Mouse (Mus musculus): ENCODE measurements around the gene Aebp2. TPM values are rescaled to one million over a fixed set of nuclear protein-coding genes. Genes with fewer than 3 reads are reported as not detected.
"Not testable (repeated sequence)": the region's sequence is repeated elsewhere in the genome, so short reads cannot be mapped to it uniquely, and the experiment has no call there.

Aebp2 gene
- polyA plus RNA-seq, 1 experiment from 2014 or later: 11.3 TPM

DNA sequence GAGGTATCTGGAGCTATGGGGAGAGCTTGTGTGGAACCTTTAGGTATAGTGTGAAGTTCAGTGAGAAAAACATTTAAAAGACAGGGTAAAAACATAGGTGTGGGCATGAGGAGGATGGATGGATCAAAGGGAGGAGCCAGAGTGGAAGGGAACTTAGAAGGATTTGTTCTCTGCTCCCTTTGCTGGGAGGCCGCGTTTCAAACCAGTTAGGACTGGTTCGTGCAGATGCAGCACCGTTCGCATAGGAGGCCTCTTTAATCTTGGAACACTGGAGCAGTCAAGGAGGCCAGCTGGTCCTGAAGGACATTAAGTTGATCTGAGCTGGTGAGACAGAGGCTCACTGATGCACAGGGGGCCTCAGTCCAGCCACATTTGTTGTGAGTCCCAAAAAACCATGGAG is 23.1 kb upstream of the Aebp2 start:
- H3K27ac ChIP-seq (replicated peaks in 1 of 2; ENCODE audit: control insufficient read depth in 1 of 2, insufficient read depth in 1 of 2, low read depth in 2 of 2, low read length in 2 of 2): no peak overlapping the region
- H3K9me3 ChIP-seq (ENCODE audit: control insufficient read depth, low read length): no peaks in the 10 kb centered on the region
- H3K27me3 ChIP-seq (ENCODE audit: control insufficient read depth, insufficient read depth, low read length): no peaks in the 10 kb centered on the region
- H3K4me1 ChIP-seq (ENCODE audit: control insufficient read depth in 2 of 2, insufficient read depth in 2 of 2, low read length in 2 of 2): no peaks in the 10 kb centered on the region
- H3K9ac ChIP-seq (ENCODE audit: low read length): no peak overlapping the region
- no peak for ATAC-seq (ENCODE audit: insufficient number of reproducible peaks, insufficient read depth, low FRiP score, low read depth)
- 88% methylated on average over 5 of the region's 5 CpGs for WGBS
- H3K36me3 ChIP-seq (ENCODE audit: control insufficient read depth, insufficient read depth, low read length): peaks cover 30% of the 10 kb centered on the region
- no peak overlapping the region for H3K4me3 ChIP-seq (ENCODE audit: control insufficient read depth in 1 of 2, insufficient read depth in 1 of 2, low read depth in 1 of 2, low read length in 2 of 2)
- H3K4me2 ChIP-seq (ENCODE audit: low read length): no peak overlapping the region

DNA sequence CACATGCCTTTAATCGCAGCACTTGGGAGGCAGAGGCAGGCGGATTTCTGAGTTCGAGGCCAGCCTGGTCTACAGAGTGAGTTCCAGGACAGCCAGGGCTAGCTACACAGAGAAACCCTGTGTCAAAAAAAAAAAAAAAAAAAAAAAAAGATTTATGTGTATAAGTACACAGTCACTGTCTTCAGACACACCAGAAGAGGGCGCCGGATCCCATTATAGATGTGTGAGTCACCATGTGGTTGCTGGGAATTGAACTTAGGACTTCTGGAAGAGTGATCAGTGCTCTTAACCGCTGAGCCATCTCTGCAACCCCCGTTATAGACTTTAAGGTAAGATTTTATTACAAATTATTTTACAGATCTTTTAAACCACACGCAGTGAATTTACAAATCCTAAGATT is 21.8 kb upstream of the Aebp2 start:
- H3K4me2 ChIP-seq (ENCODE audit: low read length); H3K4me3 ChIP-seq (ENCODE audit: control insufficient read depth in 1 of 2, insufficient read depth in 1 of 2, low read depth in 1 of 2, low read length in 2 of 2); H3K9ac ChIP-seq (ENCODE audit: low read length); H3K9me3 ChIP-seq (ENCODE audit: control insufficient read depth, low read length); H3K27ac ChIP-seq (replicated peaks in 1 of 2; ENCODE audit: control insufficient read depth in 1 of 2, insufficient read depth in 1 of 2, low read depth in 2 of 2, low read length in 2 of 2); H3K4me1 ChIP-seq (ENCODE audit: control insufficient read depth in 2 of 2, insufficient read depth in 2 of 2, low read length in 2 of 2); ATAC-seq (ENCODE audit: insufficient number of reproducible peaks, insufficient read depth, low FRiP score, low read depth); H3K27me3 ChIP-seq (ENCODE audit: control insufficient read depth, insufficient read depth, low read length): not testable (repeated sequence)
- peaks cover 21% of the 10 kb centered on the region for H3K36me3 ChIP-seq (ENCODE audit: control insufficient read depth, insufficient read depth, low read length)
- 92% methylated on average over 8 of the region's 8 CpGs for WGBS

DNA sequence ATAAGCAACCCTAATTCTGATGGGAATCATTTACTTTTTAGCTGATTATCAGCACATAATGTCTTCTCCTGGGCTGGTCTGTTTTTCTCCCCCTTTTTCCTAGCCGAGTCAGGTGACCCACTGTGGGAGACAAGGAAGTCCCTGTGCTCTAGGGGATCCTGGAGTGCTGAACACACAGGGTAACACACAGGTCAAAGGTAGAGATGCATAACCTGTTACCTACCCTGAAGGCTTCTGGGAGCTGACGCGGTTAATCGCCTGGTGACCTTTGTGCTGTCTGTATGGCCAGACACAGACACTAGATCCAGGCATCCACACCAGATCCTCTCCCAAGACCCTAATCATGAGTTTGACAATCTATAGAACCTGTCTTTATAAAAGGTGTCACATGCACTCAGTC is 21.3 kb upstream of the Aebp2 start:
- Histone ChIP-seq H3K27me3 (ENCODE audit: control insufficient read depth, insufficient read depth, low read length) (no peaks in the 10 kb centered on the region), H3K9ac (ENCODE audit: low read length) (no peak overlapping the region), H3K4me1 (ENCODE audit: control insufficient read depth in 2 of 2, insufficient read depth in 2 of 2, low read length in 2 of 2) (no peaks in the 10 kb centered on the region), H3K4me2 (ENCODE audit: low read length) (no peak overlapping the region), H3K36me3 (ENCODE audit: control insufficient read depth, insufficient read depth, low read length) (peaks cover 16% of the 10 kb centered on the region), H3K9me3 (ENCODE audit: control insufficient read depth, low read length) (no peaks in the 10 kb centered on the region), H3K27ac (replicated peaks in 1 of 2; ENCODE audit: control insufficient read depth in 1 of 2, insufficient read depth in 1 of 2, low read depth in 2 of 2, low read length in 2 of 2) (no peak overlapping the region), H3K4me3 (ENCODE audit: control insufficient read depth in 1 of 2, insufficient read depth in 1 of 2, low read depth in 1 of 2, low read length in 2 of 2) (no peak overlapping the region)
- 95% methylated on average over 4 of the region's 4 CpGs for WGBS
- ATAC-seq (ENCODE audit: insufficient number of reproducible peaks, insufficient read depth, low FRiP score, low read depth): no peak

DNA sequence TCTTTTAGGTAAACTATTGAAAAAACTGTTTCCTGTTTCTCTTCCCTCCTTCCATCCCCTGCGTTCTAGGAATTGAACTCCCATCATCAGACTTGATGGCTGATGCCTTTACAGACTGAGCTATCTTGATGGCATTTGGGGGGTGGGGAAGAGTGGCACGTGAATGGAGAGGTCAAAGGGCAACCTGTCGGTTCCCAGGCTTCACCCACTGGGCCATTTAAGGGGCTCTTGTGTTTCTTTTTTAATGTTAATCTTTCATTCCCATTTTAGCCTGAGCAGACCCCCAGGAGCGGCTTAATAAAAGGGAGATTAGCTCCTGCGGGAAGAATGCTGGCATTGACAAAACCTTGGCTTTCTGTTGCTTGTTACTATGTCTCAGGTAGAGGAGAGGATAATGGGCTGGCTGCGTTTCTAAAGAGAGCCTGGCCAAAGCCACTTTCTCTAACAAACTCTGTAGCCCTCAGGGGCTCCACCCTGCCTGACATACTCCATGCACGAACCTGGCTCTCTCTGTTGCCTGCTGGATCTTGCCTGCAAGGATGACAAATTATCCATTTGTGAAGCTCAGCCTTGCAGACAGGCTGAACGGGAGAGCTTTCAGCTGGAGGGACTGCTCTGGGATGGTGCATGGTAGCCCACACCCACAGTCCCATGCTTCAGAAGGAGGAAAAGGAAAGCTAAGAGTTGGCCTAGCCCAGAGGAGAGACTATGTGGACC is 19.1 kb upstream of the Aebp2 start:
- ATAC-seq (ENCODE audit: insufficient number of reproducible peaks, insufficient read depth, low FRiP score, low read depth): no peak
- H3K4me3 ChIP-seq (ENCODE audit: control insufficient read depth in 1 of 2, insufficient read depth in 1 of 2, low read depth in 1 of 2, low read length in 2 of 2): no peak overlapping the region
- H3K4me2 ChIP-seq (ENCODE audit: low read length): no peak overlapping the region
- no peaks in the 10 kb centered on the region for H3K36me3 ChIP-seq (ENCODE audit: control insufficient read depth, insufficient read depth, low read length)
- no peak overlapping the region for H3K27ac ChIP-seq (replicated peaks in 1 of 2; ENCODE audit: control insufficient read depth in 1 of 2, insufficient read depth in 1 of 2, low read depth in 2 of 2, low read length in 2 of 2)
- H3K9ac ChIP-seq (ENCODE audit: low read length): no peak overlapping the region
- no peaks in the 10 kb centered on the region for H3K9me3 ChIP-seq (ENCODE audit: control insufficient read depth, low read length)
- no peaks in the 10 kb centered on the region for H3K27me3 ChIP-seq (ENCODE audit: control insufficient read depth, insufficient read depth, low read length)
- H3K4me1 ChIP-seq (ENCODE audit: control insufficient read depth in 2 of 2, insufficient read depth in 2 of 2, low read length in 2 of 2): no peaks in the 10 kb centered on the region
- WGBS: 29% methylated on average over 8 of the region's 8 CpGs

DNA sequence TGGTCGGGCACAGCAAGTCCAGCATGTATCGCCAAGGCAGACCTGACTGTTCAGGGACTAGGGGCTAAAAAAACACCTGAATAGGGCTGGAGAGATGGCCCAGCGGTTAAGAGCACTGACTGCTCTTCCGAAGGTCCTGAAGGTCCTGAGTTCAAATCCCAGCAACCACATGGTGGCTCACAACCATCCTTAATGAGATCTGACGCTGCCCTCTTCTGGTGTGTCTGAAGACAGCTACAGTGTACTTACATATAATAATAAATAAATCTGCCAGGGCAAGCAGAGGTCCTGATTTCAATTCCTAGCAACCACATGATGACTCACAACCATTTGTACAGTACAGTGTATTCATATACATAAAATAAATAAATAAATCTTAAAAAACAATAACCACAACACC is 17.3 kb upstream of the Aebp2 start:
- H3K27me3 ChIP-seq (ENCODE audit: control insufficient read depth, insufficient read depth, low read length); H3K9me3 ChIP-seq (ENCODE audit: control insufficient read depth, low read length); ATAC-seq (ENCODE audit: insufficient number of reproducible peaks, insufficient read depth, low FRiP score, low read depth); H3K27ac ChIP-seq (replicated peaks in 1 of 2; ENCODE audit: control insufficient read depth in 1 of 2, insufficient read depth in 1 of 2, low read depth in 2 of 2, low read length in 2 of 2); H3K4me3 ChIP-seq (ENCODE audit: control insufficient read depth in 1 of 2, insufficient read depth in 1 of 2, low read depth in 1 of 2, low read length in 2 of 2); H3K36me3 ChIP-seq (ENCODE audit: control insufficient read depth, insufficient read depth, low read length); H3K4me2 ChIP-seq (ENCODE audit: low read length); H3K9ac ChIP-seq (ENCODE audit: low read length); H3K4me1 ChIP-seq (ENCODE audit: control insufficient read depth in 2 of 2, insufficient read depth in 2 of 2, low read length in 2 of 2): not testable (repeated sequence)
- 87% methylated on average over 5 of the region's 5 CpGs for WGBS

DNA sequence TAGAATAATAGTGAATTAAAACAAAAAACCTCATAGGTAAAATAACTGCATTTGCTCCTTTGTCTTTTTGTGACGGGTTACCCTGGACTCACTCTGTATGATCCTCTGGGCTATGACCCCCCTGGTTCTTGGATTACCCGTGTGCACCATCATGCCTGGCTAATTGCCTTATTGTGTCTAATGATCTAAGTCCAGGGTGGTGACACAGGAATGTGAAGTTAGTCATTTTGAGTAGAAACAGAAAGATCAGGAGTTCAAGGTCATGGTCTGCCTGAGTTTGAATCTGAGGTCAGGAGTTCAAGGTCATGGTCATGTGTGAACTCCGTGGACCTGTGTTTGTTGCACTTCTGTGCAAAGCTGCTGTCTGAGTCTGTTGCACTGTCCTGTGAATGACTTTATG is 16.7 kb upstream of the Aebp2 start:
- no peaks in the 10 kb centered on the region for H3K36me3 ChIP-seq (ENCODE audit: control insufficient read depth, insufficient read depth, low read length)
- no peak overlapping the region for H3K27ac ChIP-seq (replicated peaks in 1 of 2; ENCODE audit: control insufficient read depth in 1 of 2, insufficient read depth in 1 of 2, low read depth in 2 of 2, low read length in 2 of 2)
- no peak overlapping the region for H3K4me3 ChIP-seq (ENCODE audit: control insufficient read depth in 1 of 2, insufficient read depth in 1 of 2, low read depth in 1 of 2, low read length in 2 of 2)
- no peaks in the 10 kb centered on the region for H3K4me1 ChIP-seq (ENCODE audit: control insufficient read depth in 2 of 2, insufficient read depth in 2 of 2, low read length in 2 of 2)
- no peaks in the 10 kb centered on the region for H3K27me3 ChIP-seq (ENCODE audit: control insufficient read depth, insufficient read depth, low read length)
- H3K9me3 ChIP-seq (ENCODE audit: control insufficient read depth, low read length): no peaks in the 10 kb centered on the region
- no peak overlapping the region for H3K9ac ChIP-seq (ENCODE audit: low read length)
- no peak overlapping the region for H3K4me2 ChIP-seq (ENCODE audit: low read length)
- WGBS: 60% methylated on average over 3 of the region's 3 CpGs
- no peak for ATAC-seq (ENCODE audit: insufficient number of reproducible peaks, insufficient read depth, low FRiP score, low read depth)

DNA sequence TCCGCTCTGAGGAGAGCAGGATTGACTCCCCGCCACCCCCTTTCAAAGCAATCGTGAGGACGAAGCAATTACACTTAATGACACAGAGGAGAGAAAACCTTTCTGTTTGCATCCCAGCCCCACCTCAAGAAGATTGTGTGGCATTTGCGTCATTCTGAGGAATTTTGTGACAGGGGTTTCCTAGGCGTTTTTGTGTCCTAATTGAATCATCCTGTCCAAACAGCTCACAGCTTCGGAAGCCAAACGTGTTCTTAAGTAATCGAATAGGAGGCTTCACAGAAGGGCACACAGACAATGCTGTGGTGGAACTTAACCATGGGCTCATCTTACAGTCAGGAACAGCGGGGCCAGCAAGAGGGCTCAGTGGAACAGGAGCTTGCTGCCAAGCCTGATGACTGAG is 15.9 kb upstream of the Aebp2 start:
- no peak overlapping the region for H3K4me3 ChIP-seq (ENCODE audit: control insufficient read depth in 1 of 2, insufficient read depth in 1 of 2, low read depth in 1 of 2, low read length in 2 of 2)
- ATAC-seq (ENCODE audit: insufficient number of reproducible peaks, insufficient read depth, low FRiP score, low read depth): no peak

DNA sequence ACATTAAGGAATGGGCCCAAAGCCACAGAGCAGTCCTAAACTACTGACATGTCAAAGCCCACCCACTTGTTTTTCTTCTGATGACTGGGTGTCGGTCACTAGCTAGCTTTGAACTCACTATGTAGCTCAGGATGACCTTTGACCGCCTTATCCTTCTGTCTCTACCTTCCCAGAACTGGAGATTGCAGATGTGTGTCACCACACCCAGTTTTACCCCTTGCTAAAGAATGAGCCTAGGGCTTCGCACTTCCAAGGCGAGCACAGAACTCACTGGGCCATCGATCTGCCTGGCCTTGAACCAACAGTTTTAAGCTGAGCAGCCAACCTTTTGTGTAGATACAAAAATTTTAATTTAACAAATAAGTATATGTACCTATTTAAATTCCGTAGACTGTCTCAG is 13.8 kb upstream of the Aebp2 start:
- 89% methylated on average over 6 of the region's 6 CpGs for WGBS
- H3K27me3 ChIP-seq (ENCODE audit: control insufficient read depth, insufficient read depth, low read length): no peaks in the 10 kb centered on the region
- no peak for ATAC-seq (ENCODE audit: insufficient number of reproducible peaks, insufficient read depth, low FRiP score, low read depth)
- no peak overlapping the region for H3K27ac ChIP-seq (replicated peaks in 1 of 2; ENCODE audit: control insufficient read depth in 1 of 2, insufficient read depth in 1 of 2, low read depth in 2 of 2, low read length in 2 of 2)
- no peaks in the 10 kb centered on the region for H3K9me3 ChIP-seq (ENCODE audit: control insufficient read depth, low read length)
- no peaks in the 10 kb centered on the region for H3K36me3 ChIP-seq (ENCODE audit: control insufficient read depth, insufficient read depth, low read length)
- H3K4me1 ChIP-seq (ENCODE audit: control insufficient read depth in 2 of 2, insufficient read depth in 2 of 2, low read length in 2 of 2): no peaks in the 10 kb centered on the region
- H3K9ac ChIP-seq (ENCODE audit: low read length): no peak overlapping the region
- H3K4me2 ChIP-seq (ENCODE audit: low read length): no peak overlapping the region
- H3K4me3 ChIP-seq (ENCODE audit: control insufficient read depth in 1 of 2, insufficient read depth in 1 of 2, low read depth in 1 of 2, low read length in 2 of 2): no peak overlapping the region

More for the DNA sequence above, 15.9 kb upstream of the Aebp2 start:
- H3K9ac ChIP-seq (ENCODE audit: low read length): no peak overlapping the region
- H3K36me3 ChIP-seq (ENCODE audit: control insufficient read depth, insufficient read depth, low read length): no peaks in the 10 kb centered on the region
- no peaks in the 10 kb centered on the region for H3K9me3 ChIP-seq (ENCODE audit: control insufficient read depth, low read length)
- no peak overlapping the region for H3K4me2 ChIP-seq (ENCODE audit: low read length)
- H3K27me3 ChIP-seq (ENCODE audit: control insufficient read depth, insufficient read depth, low read length): no peaks in the 10 kb centered on the region
- H3K4me1 ChIP-seq (ENCODE audit: control insufficient read depth in 2 of 2, insufficient read depth in 2 of 2, low read length in 2 of 2): no peaks in the 10 kb centered on the region
- H3K27ac ChIP-seq (replicated peaks in 1 of 2; ENCODE audit: control insufficient read depth in 1 of 2, insufficient read depth in 1 of 2, low read depth in 2 of 2, low read length in 2 of 2): no peak overlapping the region
- WGBS: 80% methylated on average over 10 of the region's 10 CpGs

Measured in heart, embryonic 14.5 days (tissue).